Mouse (Mus musculus) G1E (cell line): ENCODE measurements at regions not wholly inside any gene's neighbourhood (a gene's known extent, or its start where the extent isn't known, plus 50 kb on each side); places are given as distances from the start of the nearest gene placed in this dataset.

Experiments
- ATAC-seq: 2 replicates; pipeline ENCODE4 v1.8.0; 2016; ENCODE audit warnings: mild to moderate bottlenecking; ENCODE audit not compliant: insufficient number of reproducible peaks, poor library complexity, low FRiP score, severe bottlenecking; ENCODE audit errors: extremely low read depth
- DNase-seq: peaks from one replicate; pipeline ENCODE4 v3.0.0; 2012; ENCODE audit warnings: low spot score
- H3K27me3 ChIP-seq: 2 replicates; pipeline ENCODE4 v1.6.1; 2012; ENCODE audit warnings: mild to moderate bottlenecking, low read length, inconsistent platforms; ENCODE audit not compliant: insufficient read depth
- H3K36me3 ChIP-seq: replicated peaks from 2 replicates; pipeline ENCODE3; 2012; ENCODE audit warnings: mild to moderate bottlenecking, inconsistent platforms
- H3K4me1 ChIP-seq: 2 replicates; pipeline ENCODE4 v1.6.1; 2012; ENCODE audit warnings: low read depth, low read length, inconsistent platforms, mixed read lengths; ENCODE audit not compliant: insufficient read depth
- H3K4me3 ChIP-seq: 2 replicates; pipeline ENCODE4 v1.5.1; 2012; ENCODE audit warnings: low read depth, mild to moderate bottlenecking, inconsistent platforms, low read length, moderate library complexity, mixed read lengths
- H3K9me3 ChIP-seq: replicated peaks from 2 replicates; pipeline ENCODE4 v1.6.1; 2012; ENCODE audit warnings: inconsistent platforms
- CTCF ChIP-seq: IDR thresholded peaks from 2 replicates; pipeline ENCODE4 v1.5.1; 2012; ENCODE audit warnings: low read depth, low read length, inconsistent platforms, mixed read lengths
- GATA1 ChIP-seq: IDR thresholded peaks from 2 replicates; pipeline ENCODE4 v1.6.1; 2012; ENCODE audit warnings: borderline replicate concordance, low read length, inconsistent platforms, mixed read lengths
- GATA2 ChIP-seq: IDR thresholded peaks from 2 replicates; pipeline ENCODE4 v1.6.1; 2012; ENCODE audit warnings: low read depth, low read length, inconsistent platforms, borderline replicate concordance
- POLR2AphosphoS5 ChIP-seq: IDR thresholded peaks from 2 replicates; pipeline ENCODE4 v1.6.1; 2012; ENCODE audit warnings: low read depth, low read length, inconsistent platforms; ENCODE audit not compliant: insufficient replicate concordance
- TAL1 ChIP-seq: conservative IDR thresholded peaks from 2 replicates; pipeline ENCODE4 v1.6.1; 2012; ENCODE audit warnings: low read depth, low read length, inconsistent platforms, mixed read lengths

DNA sequence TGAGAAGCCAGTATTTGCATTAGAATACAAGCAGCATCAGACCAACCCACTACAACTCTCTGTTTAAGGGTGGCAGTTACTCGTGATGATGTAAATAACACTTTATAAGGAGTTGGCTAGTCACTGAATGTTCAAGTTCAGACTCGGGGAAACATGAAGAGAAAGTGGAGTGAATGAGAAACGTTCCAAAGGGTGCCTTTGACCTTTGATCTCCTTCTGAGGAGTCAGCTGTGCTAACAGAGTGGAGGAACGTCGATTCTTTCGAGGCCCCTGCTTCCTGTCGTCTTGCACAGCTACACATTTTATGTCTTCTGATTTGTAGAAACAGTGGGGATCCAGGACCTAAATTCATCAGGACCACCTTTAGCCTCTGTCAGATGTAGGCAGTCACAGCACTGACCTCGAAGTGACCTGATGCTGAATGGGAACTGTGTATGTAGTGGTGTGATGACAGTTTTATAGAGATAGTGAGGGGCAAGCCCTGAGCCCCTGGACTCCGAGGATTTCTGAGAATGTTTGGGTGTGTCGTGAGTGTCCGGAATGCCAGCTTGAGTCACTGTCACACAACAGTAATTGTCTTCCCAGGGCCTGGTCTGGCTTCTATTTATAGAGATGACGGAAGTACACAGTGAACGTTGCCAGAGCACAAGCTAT is 134.2 kb upstream of the Arg1 start:
- TF ChIP-seq POLR2AphosphoS5 = no peak
- no peak for TF ChIP-seq TAL1
- no peak for TF ChIP-seq CTCF
- no peak for TF ChIP-seq GATA2
- no peak for TF ChIP-seq GATA1
- DNase-seq (no peak), ATAC-seq (no peak)
- Histone ChIP-seq H3K4me3 (no peak overlapping the region), H3K27me3 (no peaks in the 10 kb centered on the region), H3K4me1 (peaks cover 13% of the 10 kb centered on the region), H3K36me3 (no peaks in the 10 kb centered on the region), H3K9me3 (no peaks in the 10 kb centered on the region)

DNA sequence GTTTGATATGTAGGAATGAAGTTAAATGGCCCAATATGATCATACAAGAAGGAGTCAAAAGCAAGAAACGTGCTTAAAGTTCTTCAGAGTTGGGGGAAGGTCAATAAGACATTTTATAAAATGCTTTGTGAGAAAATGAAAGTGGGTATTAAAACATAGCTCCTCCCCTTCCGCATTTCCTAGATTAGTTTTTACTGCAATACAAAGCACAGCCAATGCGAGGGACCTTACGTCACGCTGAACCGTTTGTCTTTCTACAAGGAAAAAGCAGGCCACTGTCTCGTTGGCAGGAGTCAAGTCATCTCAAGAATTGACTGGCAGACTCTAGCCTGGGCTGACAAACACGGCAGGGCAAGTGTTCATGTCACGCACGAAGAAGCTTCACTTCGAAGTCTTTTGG is 131.4 kb upstream of the Arg1 start:
- ATAC-seq (peak; percentile 66), DNase-seq (peak; percentile 3)
- H3K4me1 ChIP-seq = peaks cover 13% of the 10 kb centered on the region
- no peaks in the 10 kb centered on the region for H3K36me3 ChIP-seq
- H3K4me3 ChIP-seq = no peak overlapping the region
- TF ChIP-seq TAL1 (no peak), GATA2 (no peak), POLR2AphosphoS5 (no peak), CTCF (no peak), GATA1 (no peak)
- H3K9me3 ChIP-seq = no peaks in the 10 kb centered on the region
- H3K27me3 ChIP-seq = no peaks in the 10 kb centered on the region

DNA sequence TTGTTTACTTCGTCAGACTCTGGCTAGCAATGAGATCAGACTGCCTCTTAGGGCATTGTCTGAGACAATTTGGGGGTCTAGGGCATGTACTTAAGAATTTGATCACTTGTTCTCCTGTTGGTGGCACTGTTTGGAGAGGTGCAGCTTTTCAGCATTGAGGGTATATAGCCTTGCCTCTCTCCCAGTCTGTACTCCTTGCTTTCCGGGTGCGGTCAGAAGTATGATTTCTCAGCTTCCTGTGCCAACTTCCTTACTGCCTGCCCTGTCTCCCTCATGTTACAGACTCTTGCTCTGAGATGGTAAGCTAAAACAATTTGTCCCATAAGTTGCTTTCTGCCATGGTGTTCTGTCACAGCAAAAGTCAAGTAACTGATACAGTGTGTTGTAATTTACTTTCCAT is 124.7 kb upstream of the Arg1 start:
- TF ChIP-seq GATA1 (no peak), CTCF (no peak), TAL1 (no peak), POLR2AphosphoS5 (no peak)
- H3K4me1 ChIP-seq = 0 out of 2 replicates have a peak, but pooled peaks cover 6% of the 10 kb centered on the region
- H3K9me3 ChIP-seq = no peaks in the 10 kb centered on the region
- H3K27me3 ChIP-seq = peaks cover 9% of the 10 kb centered on the region; the same call in 1 of the 2 replicates
- ATAC-seq = no peak
- no peaks in the 10 kb centered on the region for H3K36me3 ChIP-seq
- H3K4me3 ChIP-seq = no peak overlapping the region
- DNase-seq = no peak

DNA sequence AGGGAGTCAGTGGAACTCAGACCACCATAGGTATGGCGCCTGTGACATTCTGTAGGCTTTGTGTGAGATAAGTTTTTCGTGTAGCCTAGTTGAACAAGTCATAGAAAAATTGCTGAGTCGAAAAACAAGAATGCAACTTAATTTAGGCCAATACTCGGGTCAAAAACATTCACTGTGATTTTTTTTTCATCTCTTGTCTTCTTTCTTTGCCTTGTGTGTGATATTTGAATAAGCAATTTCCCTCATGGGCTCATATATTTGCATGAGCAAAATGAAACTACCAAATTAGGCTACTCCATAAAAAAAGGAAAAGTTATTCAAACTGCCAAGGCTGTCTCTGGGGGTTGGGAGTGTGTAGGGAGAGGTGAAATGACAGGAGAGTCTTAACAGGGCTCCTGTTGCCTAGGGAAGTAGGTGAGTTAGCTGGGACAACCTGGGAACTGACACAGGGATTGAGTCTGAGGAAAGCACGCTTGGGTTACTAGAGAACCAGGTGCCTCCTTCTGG is 124.1 kb upstream of the Arg1 start:
- Histone ChIP-seq H3K36me3 (no peaks in the 10 kb centered on the region), H3K4me3 (no peak overlapping the region), H3K4me1 (0 out of 2 replicates have a peak, but pooled peaks cover 6% of the 10 kb centered on the region), H3K27me3 (peaks cover 9% of the 10 kb centered on the region; the same call in 1 of the 2 replicates), H3K9me3 (no peaks in the 10 kb centered on the region)
- TF ChIP-seq GATA1 = no peak
- TF ChIP-seq GATA2 = no peak
- no peak for TF ChIP-seq POLR2AphosphoS5
- TF ChIP-seq CTCF = no peak
- TF ChIP-seq TAL1 = no peak
- DNase-seq = no peak
- ATAC-seq = no peak

DNA sequence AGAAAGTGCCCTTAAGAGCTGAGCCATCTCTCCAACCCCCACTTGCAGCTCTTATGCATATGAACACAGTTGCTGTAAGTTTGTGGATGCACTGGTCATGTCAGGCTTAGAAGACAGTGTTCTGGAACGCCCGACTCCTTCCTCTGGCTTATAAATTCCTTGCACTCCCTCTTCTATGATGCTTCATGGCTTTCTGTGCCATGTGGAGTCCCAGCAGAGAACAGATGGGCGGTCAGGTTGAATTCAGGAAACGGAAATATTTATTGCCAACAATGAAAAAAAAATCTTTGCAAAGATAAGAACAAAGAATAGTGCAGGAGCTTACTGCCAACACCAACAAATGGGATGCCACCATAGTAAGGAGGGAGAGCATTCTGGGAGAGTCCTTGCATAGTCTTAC is 113.9 kb upstream of the Arg1 start:
- no peak overlapping the region for H3K4me3 ChIP-seq
- no peaks in the 10 kb centered on the region for H3K36me3 ChIP-seq
- H3K27me3 ChIP-seq = peaks cover 5% of the 10 kb centered on the region; the same call in 1 of the 2 replicates
- no peaks in the 10 kb centered on the region for H3K9me3 ChIP-seq
- no peak for ATAC-seq
- no peaks in the 10 kb centered on the region; the same call in 1 of the 2 replicates for H3K4me1 ChIP-seq
- TF ChIP-seq CTCF (no peak), POLR2AphosphoS5 (no peak), GATA1 (no peak), GATA2 (no peak), TAL1 (no peak)
- DNase-seq = no peak

DNA sequence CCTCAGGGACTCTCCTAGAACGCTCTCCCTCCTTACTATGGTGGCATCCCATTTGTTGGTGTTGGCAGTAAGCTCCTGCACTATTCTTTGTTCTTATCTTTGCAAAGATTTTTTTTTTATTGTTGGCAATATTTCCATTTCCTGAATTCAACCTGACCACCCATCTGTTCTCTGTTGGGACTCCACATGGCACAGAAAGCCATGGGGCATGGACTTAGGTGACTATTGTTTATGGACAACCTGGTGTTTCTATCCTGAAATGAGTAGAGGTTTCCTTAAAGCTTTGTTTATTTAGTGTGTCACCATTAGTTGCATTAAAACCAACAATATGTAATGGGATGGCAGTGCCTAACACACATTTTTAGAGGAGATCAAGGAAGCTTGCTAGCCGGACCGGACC is 112.6 kb upstream of the Arg1 start:
- no peak for ATAC-seq
- no peak for DNase-seq
- no peaks in the 10 kb centered on the region for H3K36me3 ChIP-seq
- H3K4me1 ChIP-seq = no peaks in the 10 kb centered on the region; the same call in 1 of the 2 replicates
- TF ChIP-seq GATA2 = no peak
- H3K4me3 ChIP-seq = no peak overlapping the region
- peaks cover 4% of the 10 kb centered on the region; the same call in 1 of the 2 replicates for H3K27me3 ChIP-seq
- no peaks in the 10 kb centered on the region for H3K9me3 ChIP-seq
